Mouse (Mus musculus) neural tube, embryonic 11.5 days (tissue): ENCODE results near the gene Pgm1. TPM values are rescaled to one million over a fixed set of nuclear protein-coding genes. Genes with fewer than 3 reads are reported as not detected.

Source experiments
- ATAC-seq: fragments of 200-750 bp; cut with Nextera tagmentation; 2 replicates; pipeline ENCODE4 v1.8.0; 2017; ENCODE audit warnings: moderate number of reproducible peaks, mild to moderate bottlenecking, moderate TSS enrichment, moderate library complexity; ENCODE audit not compliant: insufficient read depth, low FRiP score, low TSS enrichment
- DNase-seq: peaks from one replicate; pipeline ENCODE4 v3.0.0-alpha.2; 2015; ENCODE audit warnings: low spot score
- H3K27ac ChIP-seq: fragments of 300-500 bp; sonication (generic); 2 replicates; pipeline ENCODE4 v1.5.1; 2014; ENCODE audit warnings: low read depth, mild to moderate bottlenecking, low read length
- H3K27me3 ChIP-seq: fragments of 300-500 bp; sonication (generic); 2 replicates; pipeline ENCODE4 v1.6.1; 2014; ENCODE audit warnings: mild to moderate bottlenecking, low read length, mixed read lengths; ENCODE audit not compliant: control insufficient read depth, insufficient read depth
- H3K36me3 ChIP-seq: fragments of 300-500 bp; sonication (generic); 2 replicates; pipeline ENCODE4 v1.6.1; 2014; ENCODE audit warnings: mild to moderate bottlenecking, low read length, moderate library complexity, mixed read lengths; ENCODE audit not compliant: control insufficient read depth, insufficient read depth
- H3K4me1 ChIP-seq: fragments of 300-500 bp; sonication (generic); 2 replicates; pipeline ENCODE4 v1.6.1; 2014; ENCODE audit warnings: low read length, mixed read lengths; ENCODE audit not compliant: control insufficient read depth, insufficient read depth
- H3K4me2 ChIP-seq: fragments of 300-500 bp; sonication (generic); 2 replicates; pipeline ENCODE4 v1.6.1; 2014; ENCODE audit warnings: low read depth, mild to moderate bottlenecking, moderate library complexity
- H3K4me3 ChIP-seq: fragments of 300-500 bp; sonication (generic); 2 replicates; pipeline ENCODE4 v1.5.1; 2014; ENCODE audit warnings: low read depth, low read length
- H3K9ac ChIP-seq: fragments of 300-500 bp; sonication (generic); 2 replicates; pipeline ENCODE4 v1.6.1; 2014; ENCODE audit warnings: mild to moderate bottlenecking, low read length
- H3K9me3 ChIP-seq: fragments of 300-500 bp; sonication (generic); 2 replicates; pipeline ENCODE4 v1.6.1; 2016; ENCODE audit warnings: low read length; ENCODE audit not compliant: control insufficient read depth
- WGBS: fragments of 180-500 bp; shearing (Covaris S2); extraction: QIAGEN DNeasy Blood & Tissue Kit; methylation state at CpG from one replicate; pipeline ENCODE4 v1.1.7; 2014; 5-methylcytosine and 5-hydroxymethylcytosine counted together
- polyA plus RNA-seq: library from polyadenylated mRNA; unstranded; fragments of >200 nt; fragmentation: Nextera tagmentation; extraction: Ambion mirVana; gene quantifications from 2 replicates; pipeline ENCODE4 v1.2.1, GENCODE M21; 2014

Pgm1 gene
- 52.1 and 54.7 TPM in 2 replicates for polyA plus RNA-seq

- H3K27me3 ChIP-seq: no peaks in the 10 kb centered on the region
- peak within 1 kb of the TSS; percentile 68 for H3K27ac ChIP-seq
- H3K4me3 ChIP-seq: peak within 1 kb of the TSS; percentile 59
- ATAC-seq: peak; percentile 80
- H3K36me3 ChIP-seq: no peaks in the 10 kb centered on the region
- peak within 1 kb of the TSS; percentile 76 for H3K4me2 ChIP-seq
- WGBS: 4% methylated on average over 23 of the region's 23 CpGs
- DNase-seq: peak; percentile 78
- peak within 1 kb of the TSS; percentile 55 for H3K9ac ChIP-seq
- H3K4me1 ChIP-seq: peaks cover 3% of the 10 kb centered on the region; the same call in 1 of the 2 replicates
- no peaks in the 10 kb centered on the region for H3K9me3 ChIP-seq
Observed at GRCm38 (mm10) chr4:99929149-99929612, at the start of gene Pgm1. TSS of gene Pgm1 (plus strand) at chr4:99929414.

DNA sequence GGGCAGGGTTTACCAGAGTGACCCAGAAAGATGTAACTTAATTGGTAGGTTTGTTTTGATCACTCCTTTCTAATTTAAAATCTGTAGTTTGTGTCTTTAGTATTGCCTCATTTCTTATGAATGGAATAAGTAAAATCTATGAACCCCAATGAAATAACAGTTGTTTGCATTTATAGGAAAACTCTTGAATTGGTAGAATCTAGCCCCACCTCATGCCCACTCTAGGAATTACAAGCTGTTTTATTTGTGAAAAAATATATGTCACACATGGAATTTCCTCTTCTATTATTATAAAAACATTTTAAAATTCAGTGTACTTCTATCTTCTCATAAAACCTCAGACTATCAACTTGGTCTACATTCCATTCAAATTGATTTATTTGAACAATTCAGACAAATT is 47.3 kb upstream of the Pgm1 start:
- Histone ChIP-seq H3K9me3 (no peaks in the 10 kb centered on the region), H3K9ac (no peak overlapping the region), H3K27me3 (no peaks in the 10 kb centered on the region), H3K27ac (no peak overlapping the region), H3K4me1 (no peaks in the 10 kb centered on the region), H3K36me3 (no peaks in the 10 kb centered on the region), H3K4me2 (no peak overlapping the region), H3K4me3 (no peak overlapping the region)
- ATAC-seq: no peak
- no peak for DNase-seq

DNA sequence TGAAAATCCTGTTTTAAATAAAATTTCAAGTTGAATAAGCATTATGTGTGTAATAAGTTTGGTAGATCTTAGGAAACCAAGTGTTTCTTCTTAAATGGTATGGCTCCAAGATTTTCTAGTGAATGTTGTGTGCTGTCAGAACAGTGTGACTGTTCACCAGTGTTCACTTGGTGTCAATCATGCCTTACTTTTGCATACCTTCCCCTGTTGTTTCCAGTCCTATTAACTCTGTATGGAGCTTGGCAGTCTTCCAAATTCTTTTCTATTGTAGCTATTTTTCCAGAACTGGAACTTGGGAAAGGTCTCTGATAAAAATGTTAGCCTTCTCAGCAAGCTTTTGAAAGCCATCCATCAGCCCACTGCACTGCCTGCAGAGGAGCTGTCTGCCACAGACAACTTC is 46.8 kb upstream of the Pgm1 start:
- Histone ChIP-seq H3K4me3 (no peak overlapping the region), H3K4me2 (no peak overlapping the region), H3K27me3 (no peaks in the 10 kb centered on the region), H3K36me3 (no peaks in the 10 kb centered on the region), H3K4me1 (no peaks in the 10 kb centered on the region), H3K27ac (no peak overlapping the region), H3K9ac (no peak overlapping the region), H3K9me3 (no peaks in the 10 kb centered on the region)
- ATAC-seq (no peak), DNase-seq (no peak)

- Histone ChIP-seq H3K4me2 (no peak overlapping the region), H3K27me3 (no peaks in the 10 kb centered on the region), H3K27ac (no peak overlapping the region), H3K4me3 (no peak overlapping the region), H3K36me3 (no peaks in the 10 kb centered on the region), H3K9ac (no peak overlapping the region), H3K4me1 (no peaks in the 10 kb centered on the region), H3K9me3 (no peaks in the 10 kb centered on the region)
- DNase-seq: no peak
- no peak for ATAC-seq
- 67% methylated on average over 4 of the region's 4 CpGs for whole genome bisulfite sequencing
Observed at GRCm38 (mm10) chr4:99913894-99914451, 15.2 kb upstream of the Pgm1 start.

- no peak overlapping the region for H3K27ac ChIP-seq
- H3K4me2 ChIP-seq: no peak overlapping the region
- DNase-seq (no peak), ATAC-seq (no peak)
- WGBS: 90% methylated on average over 4 of the region's 4 CpGs
- H3K36me3 ChIP-seq: no peaks in the 10 kb centered on the region
- no peak overlapping the region for H3K4me3 ChIP-seq
- no peaks in the 10 kb centered on the region for H3K9me3 ChIP-seq
- no peaks in the 10 kb centered on the region; the same call in 1 of the 2 replicates for H3K4me1 ChIP-seq
- no peak overlapping the region for H3K9ac ChIP-seq
- no peaks in the 10 kb centered on the region for H3K27me3 ChIP-seq
Observed at GRCm38 (mm10) chr4:99926380-99926779, 2.8 kb upstream of the Pgm1 start.

DNA sequence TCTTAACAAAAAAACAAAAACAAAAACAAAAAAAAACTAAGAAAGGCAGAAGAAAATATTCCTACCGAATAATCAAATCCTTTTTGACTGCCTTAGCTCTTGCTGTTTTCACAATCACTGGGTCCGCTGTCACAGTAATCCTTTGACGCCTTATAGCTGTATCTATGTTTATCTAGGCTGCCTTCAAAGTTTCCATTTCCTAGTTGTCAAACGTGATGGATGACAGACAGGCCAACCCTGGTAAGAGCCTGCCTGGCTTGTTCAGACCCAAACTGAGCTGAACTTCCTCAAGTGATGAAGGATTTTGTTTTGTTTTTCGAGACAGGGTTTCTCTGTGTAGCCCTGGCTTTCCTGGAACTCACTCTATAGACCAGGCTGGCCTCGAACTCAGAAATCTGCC is 693 bp upstream of the Pgm1 start:
- WGBS: 85% methylated on average over 6 of the region's 6 CpGs
- no peak for DNase-seq

GRCm38 (mm10) chr4:99929613-99930517 is 651 bp downstream of the Pgm1 start, which contains the start of gene Itgb3bp:
TSS of gene Itgb3bp (minus strand) at chr4:99929813.
- Histone ChIP-seq H3K4me1 (peaks cover 3% of the 10 kb centered on the region; the same call in 1 of the 2 replicates), H3K4me2 (peak within 1 kb of the TSS; percentile 76), H3K27ac (peak within 1 kb of the TSS; percentile 68), H3K9me3 (no peaks in the 10 kb centered on the region), H3K4me3 (peak within 1 kb of the TSS; percentile 59), H3K27me3 (no peaks in the 10 kb centered on the region), H3K36me3 (no peaks in the 10 kb centered on the region), H3K9ac (peak within 1 kb of the TSS; percentile 55)
- ATAC-seq (peak; percentile 90), DNase-seq (peak; percentile 82)
- 1% methylated on average over 56 of the region's 57 CpGs for WGBS

More for the DNA sequence above, 693 bp upstream of the Pgm1 start:
- Histone ChIP-seq H3K36me3 (no peaks in the 10 kb centered on the region), H3K4me3 (no peak overlapping the region), H3K4me2 (no peak overlapping the region), H3K27me3 (no peaks in the 10 kb centered on the region), H3K9me3 (no peaks in the 10 kb centered on the region), H3K27ac (no peak overlapping the region), H3K9ac (no peak overlapping the region), H3K4me1 (peaks cover 3% of the 10 kb centered on the region; the same call in 1 of the 2 replicates)
- ATAC-seq: no peak

GRCm38 (mm10) chr4:99930518-99931239 is 1.5 kb downstream of the Pgm1 start:
- ATAC-seq: no peak
- Histone ChIP-seq H3K27me3 (no peaks in the 10 kb centered on the region), H3K4me3 (no peak overlapping the region; the same call in 1 of the 2 replicates), H3K27ac (no peak overlapping the region), H3K9me3 (no peaks in the 10 kb centered on the region), H3K36me3 (no peaks in the 10 kb centered on the region), H3K4me2 (0 out of 2 replicates have a peak overlapping the region, but pooled peaks have one; percentile 8), H3K4me1 (peaks cover 3% of the 10 kb centered on the region; the same call in 1 of the 2 replicates), H3K9ac (no peak overlapping the region)
- WGBS: 49% methylated on average over 10 of the region's 10 CpGs
- DNase-seq: no peak
